Mouse (Mus musculus) ES-Bruce4 (cell line): ENCODE results near the gene Zfp825.

Experiments
- CTCF ChIP-seq: IDR thresholded peaks from one replicate; pipeline ENCODE4 v1.8.1; 2011; ENCODE audit warnings: low read depth, low read length
- EP300 ChIP-seq: IDR thresholded peaks from 2 replicates; pipeline ENCODE4 v1.6.1; 2011; ENCODE audit warnings: low read depth, low read length; ENCODE audit not compliant: insufficient read depth
- POLR2A ChIP-seq: IDR thresholded peaks from one replicate; pipeline ENCODE4 v1.8.1; 2011; ENCODE audit warnings: low read length; ENCODE audit not compliant: insufficient read depth

DNA sequence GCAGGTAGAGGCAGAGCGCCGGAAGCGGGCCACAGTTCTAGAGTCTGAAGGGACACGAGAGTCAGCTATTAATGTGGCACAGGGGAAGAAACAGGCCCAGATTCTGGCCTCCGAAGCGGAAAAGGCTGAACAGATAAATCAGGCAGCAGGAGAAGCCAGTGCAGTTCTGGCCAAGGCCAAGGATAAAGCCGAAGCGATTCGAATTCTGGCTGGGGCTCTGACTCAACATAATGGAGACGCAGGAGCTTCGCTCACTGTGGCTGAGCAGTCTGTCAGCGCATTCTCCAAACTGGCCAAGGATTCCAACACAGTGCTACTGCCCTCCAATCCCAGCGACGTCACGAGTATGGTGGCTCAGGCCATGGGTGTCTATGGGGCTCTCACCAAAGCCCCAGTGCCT lies 40.3 kb upstream of the Zfp825 start:
- TF ChIP-seq POLR2A (no peak), CTCF (no peak), EP300 (no peak)
